Mouse (Mus musculus) activated CD4-positive, CD25-positive, alpha-beta regulatory T cell (primary cell): ENCODE measurements around the gene Ide. TPM values are rescaled to one million over a fixed set of nuclear protein-coding genes. Genes with fewer than 3 reads are reported as not detected.

ENCODE experiments used
- polyA plus RNA-seq, 2 experiments: library from polyadenylated mRNA; unstranded; fragments of 100-300 nt; shearing (Covaris generic); gene quantifications; one replicate each; pipeline ENCODE4 v1.2.1; 2017

Ide gene
- polyA plus RNA-seq: 100 to 1,000 TPM in 1 of 2 experiments, 10 to 100 TPM in 1; 82.7 to 114 TPM

DNA sequence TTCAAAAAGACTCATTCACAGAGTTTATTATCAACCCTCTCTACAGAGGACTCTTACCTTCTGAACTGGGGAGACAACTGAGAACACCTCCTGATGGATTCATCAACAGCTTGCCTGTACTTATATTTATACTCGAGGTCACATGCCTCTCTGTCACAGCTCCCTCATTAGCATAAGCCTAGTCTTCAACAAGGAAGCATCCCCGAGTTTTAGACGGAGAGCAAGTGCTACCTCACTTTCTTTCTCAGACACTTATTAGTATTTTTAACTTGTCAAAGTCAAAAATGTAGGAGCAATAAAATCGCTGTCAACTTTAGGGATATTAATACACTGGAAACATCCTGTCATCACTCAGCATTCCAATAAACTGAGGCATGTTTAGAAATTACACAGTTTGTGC lies at the start of gene Ide:
Gene Ide, minus strand, starts transcription at position 101 of the 400 bp plus-strand sequence.

DNA sequence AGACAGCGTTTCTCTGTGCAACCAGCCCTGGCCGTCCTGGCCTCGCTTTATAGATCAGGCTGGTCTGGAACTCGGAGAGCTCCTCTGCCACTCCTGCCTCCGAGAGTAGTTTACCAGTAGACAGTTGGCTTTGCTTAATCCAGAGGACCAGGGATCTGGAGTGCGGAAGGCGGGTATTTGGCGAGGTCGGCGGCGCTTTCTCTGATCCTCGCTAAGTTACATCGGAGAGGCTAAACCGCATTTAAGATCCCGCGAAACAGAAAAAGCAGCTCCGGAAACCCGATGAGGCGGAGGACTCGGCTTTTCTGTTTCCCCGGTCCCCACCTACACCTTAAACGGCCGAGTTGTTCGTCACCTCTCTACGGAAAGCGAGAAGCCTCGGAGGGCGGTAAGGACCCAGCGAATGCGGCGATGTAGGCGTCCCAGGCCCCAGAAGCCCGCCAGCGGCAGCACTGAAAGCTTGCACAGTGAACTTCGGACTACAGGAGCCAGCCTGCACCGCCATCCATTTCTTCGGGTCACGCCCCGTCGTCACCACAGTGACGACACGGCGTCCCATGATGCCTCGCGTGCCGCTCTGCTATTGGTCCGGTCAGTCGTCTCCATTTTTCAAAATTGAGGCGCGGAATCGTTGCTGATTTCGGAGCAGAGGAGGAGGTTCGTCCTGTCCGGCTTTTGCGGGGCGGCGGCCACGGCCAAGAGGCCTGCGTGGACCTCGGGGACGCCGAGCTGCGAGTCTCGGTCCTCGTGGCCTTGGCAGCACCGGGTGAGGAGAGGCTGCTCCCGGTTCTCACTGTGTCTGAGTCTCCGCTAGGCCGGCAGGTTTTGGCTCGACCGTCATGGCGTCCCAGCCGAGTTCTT lies 38.3 kb upstream of the Ide start, which contains the start of gene Kif11:
Gene Kif11, plus strand, starts transcription at position 649 of the 861 bp plus-strand sequence.

Other genes starting within 250 kb of the Ide start
- 10 to 100 TPM; 88.4 to 92.4 TPM for gene March5, start 130.3 kb downstream of the Ide start, polyA plus RNA-seq
- gene Cpeb3, start 129.3 kb downstream of the Ide start, polyA plus RNA-seq: under 1 TPM; 0.50 to 0.74 TPM
- 10 to 100 TPM; 14.0 to 14.1 TPM for gene Kif11, start 38.6 kb upstream of the Ide start, polyA plus RNA-seq
- 1 to 10 TPM in 1 of 2 experiments, under 1 TPM in 1; 0.86 to 2.8 TPM for gene Hhex, start 97.0 kb upstream of the Ide start, polyA plus RNA-seq
- gene Exoc6, start 212.6 kb upstream of the Ide start, polyA plus RNA-seq: 10 to 100 TPM; 29.0 to 45.0 TPM